Mouse (Mus musculus) small intestine, adult 2 months (tissue): ENCODE results near the gene Sgsh.

Experiments used
- CTCF ChIP-seq: fragments of 200-500 bp; IDR thresholded peaks from 2 replicates; pipeline ENCODE4 v1.5.1; 2012; ENCODE audit warnings: low read depth, mild to moderate bottlenecking, control low read depth, inconsistent platforms, low read length, moderate library complexity, mixed read lengths; ENCODE audit not compliant: insufficient replicate concordance, insufficient read length; ENCODE audit errors: extremely low read depth
- POLR2A ChIP-seq: fragments of 200-500 bp; IDR thresholded peaks from 2 replicates; pipeline ENCODE4 v1.6.1; 2012; ENCODE audit warnings: low read depth, mild to moderate bottlenecking, control low read depth, inconsistent platforms, low read length, moderate library complexity

- TF ChIP-seq CTCF: no peak
- no peak for TF ChIP-seq POLR2A
Measured at GRCm38 (mm10) chr11:119300246-119300935, 54.9 kb downstream of the Sgsh start.
